Mouse (Mus musculus) MEL (cell line): ENCODE measurements around the gene Prss54. TPM values are rescaled to one million over a fixed set of nuclear protein-coding genes. Genes with fewer than 3 reads are reported as not detected.

ENCODE experiments used
- DNase-seq: peaks from one replicate; pipeline ENCODE4 v3.0.0; 2011; ENCODE audit warnings: low read depth, low spot score
- H3K27ac ChIP-seq: 2 replicates; pipeline ENCODE4 v1.5.1; 2012; ENCODE audit warnings: low read depth, mild to moderate bottlenecking, control low read depth, low read length, moderate library complexity; ENCODE audit not compliant: control insufficient read depth
- H3K27me3 ChIP-seq, 2 experiments: fragments of 150-350 bp in 1 of 2; sonication (generic) in 1 of 2; 2 replicates each; pipeline ENCODE4 v1.6.1; 2012; ENCODE audit warnings: low read length in 2 of 2, mild to moderate bottlenecking in 2 of 2, improper control_type of control experiment in 1 of 2, moderate library complexity in 1 of 2; ENCODE audit not compliant: insufficient read depth in 2 of 2, control insufficient read depth in 1 of 2
- H3K36me3 ChIP-seq, 2 experiments: 2 replicates each; pipeline ENCODE4 v1.6.1; 2012 to 2014; ENCODE audit warnings: low read length in 2 of 2, improper control_type of control experiment in 1 of 2, inconsistent platforms in 1 of 2, mild to moderate bottlenecking in 1 of 2; ENCODE audit not compliant: insufficient read depth in 2 of 2, control insufficient read depth in 1 of 2
- H3K4me1 ChIP-seq, 2 experiments: fragments of 150-350 bp in 1 of 2; sonication (generic) in 1 of 2; 2 replicates each; pipeline ENCODE4 v1.6.1; 2012; ENCODE audit warnings: low read length in 2 of 2, improper control_type of control experiment in 1 of 2, mild to moderate bottlenecking in 1 of 2; ENCODE audit not compliant: insufficient read depth in 2 of 2, control insufficient read depth in 1 of 2
- H3K4me3 ChIP-seq, 2 experiments: fragments of 150-350 bp in 1 of 2; sonication (generic) in 1 of 2; 2 replicates each; pipeline ENCODE4 v1.5.1; 2012; ENCODE audit warnings: low read depth in 2 of 2, low read length in 2 of 2, mild to moderate bottlenecking in 2 of 2, moderate library complexity in 2 of 2, control low read depth in 1 of 2, improper control_type of control experiment in 1 of 2; ENCODE audit not compliant: control insufficient read depth in 1 of 2, insufficient read depth in 1 of 2
- H3K79me2 ChIP-seq: 2 replicates; pipeline ENCODE4 v1.6.1; 2012; ENCODE audit warnings: mild to moderate bottlenecking, low read length, moderate library complexity; ENCODE audit not compliant: control insufficient read depth, poor library complexity, insufficient read depth
- H3K9ac ChIP-seq: 2 replicates; pipeline ENCODE4 v1.6.1; 2012; ENCODE audit warnings: low read depth, mild to moderate bottlenecking, control low read depth, low read length, moderate library complexity; ENCODE audit not compliant: control insufficient read depth, poor library complexity, severe bottlenecking
- H3K9me3 ChIP-seq: fragments of 150-350 bp; sonication (generic); replicated peaks from 2 replicates; pipeline ENCODE4 v1.6.1; 2012; ENCODE audit warnings: mild to moderate bottlenecking, low read length, improper control_type of control experiment, moderate library complexity; ENCODE audit not compliant: insufficient read depth
- CHD2 ChIP-seq: IDR thresholded peaks from 2 replicates; pipeline ENCODE4 v1.6.1; 2011; ENCODE audit warnings: low read length, improper control_type of control experiment
- E2F4 ChIP-seq: IDR thresholded peaks from 2 replicates; pipeline ENCODE4 v1.6.1; 2011; ENCODE audit warnings: low read depth, low read length, improper control_type of control experiment, borderline replicate concordance
- ELF1 ChIP-seq: IDR thresholded peaks from 2 replicates; pipeline ENCODE4 v1.6.1; 2014; ENCODE audit warnings: low read depth, mild to moderate bottlenecking, inconsistent platforms, low read length, improper control_type of control experiment, moderate library complexity
- EP300 ChIP-seq, 2 experiments: IDR thresholded peaks; 2 replicates each; pipeline ENCODE4 v1.6.1; 2011; ENCODE audit warnings: improper control_type of control experiment in 2 of 2, low read length in 2 of 2, low read depth in 1 of 2, mild to moderate bottlenecking in 1 of 2
- GATA1 ChIP-seq: IDR thresholded peaks from 2 replicates; pipeline ENCODE4 v1.6.1; 2011; ENCODE audit warnings: low read depth, low read length, improper control_type of control experiment
- HCFC1 ChIP-seq: IDR thresholded peaks from 2 replicates; pipeline ENCODE4 v1.6.1; 2012; ENCODE audit warnings: low read depth, mild to moderate bottlenecking, inconsistent platforms, low read length, improper control_type of control experiment, moderate library complexity
- JUND ChIP-seq: IDR thresholded peaks from 2 replicates; pipeline ENCODE4 v1.6.1; 2011; ENCODE audit warnings: low read depth, mild to moderate bottlenecking, improper control_type of control experiment, low read length
- MAZ ChIP-seq: IDR thresholded peaks from 2 replicates; pipeline ENCODE4 v1.6.1; 2012; ENCODE audit warnings: low read depth, mild to moderate bottlenecking, inconsistent platforms, low read length, improper control_type of control experiment
- MEF2A ChIP-seq: IDR thresholded peaks from 2 replicates; pipeline ENCODE4 v1.6.1; 2014; ENCODE audit warnings: low read depth, mild to moderate bottlenecking, inconsistent platforms, low read length, improper control_type of control experiment; ENCODE audit not compliant: poor library complexity, insufficient replicate concordance, severe bottlenecking; ENCODE audit errors: extremely low read depth
- MXI1 ChIP-seq: IDR thresholded peaks from 2 replicates; pipeline ENCODE4 v1.6.1; 2011; ENCODE audit warnings: mild to moderate bottlenecking, low read depth, low read length, improper control_type of control experiment
- MYB ChIP-seq: IDR thresholded peaks from 2 replicates; pipeline ENCODE4 v1.6.1; 2011; ENCODE audit warnings: mild to moderate bottlenecking, low read depth, low read length, improper control_type of control experiment
- POLR2A ChIP-seq, 2 experiments: IDR thresholded peaks; 2 replicates each; pipeline ENCODE4 v1.6.1; 2011 to 2012; ENCODE audit warnings: low read length in 2 of 2, mild to moderate bottlenecking in 2 of 2, control low read depth in 1 of 2, improper control_type of control experiment in 1 of 2, low read depth in 1 of 2, moderate library complexity in 1 of 2; ENCODE audit not compliant: control insufficient read depth in 1 of 2, insufficient read depth in 1 of 2, poor library complexity in 1 of 2
- POLR2AphosphoS2 ChIP-seq: IDR thresholded peaks from 2 replicates; pipeline ENCODE4 v1.6.1; 2011; ENCODE audit warnings: low read length, improper control_type of control experiment
- POLR2AphosphoS5 ChIP-seq: IDR thresholded peaks from 2 replicates; pipeline ENCODE4 v1.6.1; 2012; ENCODE audit warnings: low read depth, borderline replicate concordance, mild to moderate bottlenecking, inconsistent platforms, low read length, moderate library complexity, mixed read lengths
- SMC3 ChIP-seq: IDR thresholded peaks from 2 replicates; pipeline ENCODE4 v1.6.1; 2011; ENCODE audit warnings: low read depth, low read length, improper control_type of control experiment
- TBP ChIP-seq: IDR thresholded peaks from 2 replicates; pipeline ENCODE4 v1.8.0; 2011; ENCODE audit warnings: low read depth, low read length, improper control_type of control experiment
- TCF12 ChIP-seq: IDR thresholded peaks from 2 replicates; pipeline ENCODE4 v1.6.1; 2014; ENCODE audit warnings: low read depth, mild to moderate bottlenecking, inconsistent platforms, low read length, improper control_type of control experiment, moderate library complexity
- ZMIZ1 ChIP-seq: IDR thresholded peaks from 2 replicates; pipeline ENCODE4 v1.6.1; 2012; ENCODE audit warnings: low read depth, mild to moderate bottlenecking, inconsistent platforms, low read length, improper control_type of control experiment, moderate library complexity
- polyA plus RNA-seq, 2 experiments: library from polyadenylated mRNA; stranded (reverse) in 1 of 2; unstranded in 1 of 2; fragments of >175 nt in 1 of 2; fragments of >200 nt in 1 of 2; gene quantifications; 2 replicates each; pipeline versions ENCODE4 v1.2.1 to v1.2.4; 2012; ENCODE audit warnings: low replicate concordance in 2 of 2, low read depth in 1 of 2; ENCODE audit not compliant: insufficient read length in 2 of 2, insufficient read depth in 1 of 2, missing spikeins in 1 of 2
- total RNA-seq: library from RNA; depleted of rRNA; stranded (reverse); fragments of 300-350 nt; gene quantifications from 2 replicates; pipeline ENCODE4 v1.2.3, GENCODE M21; 2012

Prss54 gene
- total and polyA plus RNA-seq, 3 experiments = not detected

DNA sequence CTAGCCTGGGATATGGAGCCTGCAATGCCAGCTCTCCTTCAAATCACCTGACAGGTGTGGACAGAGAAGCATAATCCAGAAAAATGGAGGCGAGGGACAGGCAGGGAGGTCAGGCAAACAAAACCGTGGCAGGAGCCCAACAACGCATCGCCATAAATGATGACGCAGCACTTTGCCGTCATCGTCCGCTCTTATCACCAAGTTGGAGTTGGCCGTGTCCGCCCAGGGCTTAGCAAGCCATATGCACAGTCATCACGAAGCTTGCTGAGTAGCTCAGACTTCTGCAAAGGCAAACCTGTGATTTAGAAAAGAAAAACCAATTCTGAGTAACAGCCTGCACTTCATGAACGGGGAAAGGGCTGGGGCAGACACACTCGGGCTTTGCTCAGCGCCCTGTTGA is 34.6 kb upstream of the Prss54 start (continued):
- 0 out of 2 replicates have a peak, but pooled peaks have one; percentile 13 for TF ChIP-seq TCF12
- TF ChIP-seq MAZ = no peak
- no peak for TF ChIP-seq ZMIZ1
- TF ChIP-seq JUND = no peak
- TF ChIP-seq SMC3 = no peak
- TF ChIP-seq EP300 (IDR thresholded peaks at IDR 0.05; ENCODE audit: low read depth in 1 of 2, low read length in 2 of 2) = no peak
- TF ChIP-seq MYB = no peak
- TF ChIP-seq POLR2AphosphoS2 = no peak
- TF ChIP-seq, all 39 proteins: peak for 5

DNA sequence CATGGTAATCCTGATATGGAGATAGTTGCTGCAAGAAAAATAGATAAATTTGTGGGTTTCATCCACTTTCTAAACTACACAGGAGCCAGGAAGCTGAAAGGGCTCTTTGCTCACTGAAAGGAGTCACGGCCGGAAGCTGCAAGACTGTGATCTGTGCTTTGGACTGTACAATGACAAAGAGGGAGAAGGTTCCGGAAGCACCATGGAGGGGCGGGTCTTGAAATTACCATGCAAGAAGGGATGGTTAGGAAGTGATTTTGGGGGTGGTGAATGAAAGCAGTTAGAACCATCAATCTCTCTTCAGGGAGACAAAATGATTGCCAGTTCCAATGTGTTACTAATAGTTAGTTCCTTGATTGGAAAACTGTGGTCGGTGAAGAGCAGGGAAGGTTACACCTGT is 33.3 kb upstream of the Prss54 start:
- no peak overlapping the region for H3K27ac ChIP-seq

DNA sequence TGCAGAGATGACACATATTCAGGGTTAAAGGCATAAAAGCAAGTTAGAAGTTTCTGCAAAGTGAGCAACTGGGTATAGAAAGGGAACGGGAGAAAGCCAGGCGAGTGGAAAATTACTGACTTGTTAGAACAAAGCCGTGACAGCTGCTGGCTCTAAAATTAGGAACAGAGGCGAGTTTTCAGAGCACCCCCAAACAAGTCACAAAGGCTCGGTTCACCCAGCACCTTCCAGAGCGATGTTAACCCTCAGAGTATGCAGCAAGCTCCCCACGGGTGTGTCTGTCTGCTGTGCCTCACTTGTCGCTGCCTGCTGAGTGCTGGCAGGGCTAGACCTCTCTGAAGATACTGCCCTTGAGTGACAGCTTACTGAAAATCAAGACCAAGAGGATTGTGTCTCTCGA is 31.1 kb upstream of the Prss54 start:
- Histone ChIP-seq H3K36me3 (no peaks in the 10 kb centered on the region), H3K9me3 (no peaks in the 10 kb centered on the region), H3K79me2 (no peaks in the 10 kb centered on the region), H3K27ac (no peak overlapping the region), H3K27me3 (no peaks in the 10 kb centered on the region; a peak in 1 of 4 replicates), H3K4me1 (peaks cover 0 to 10% of the 10 kb centered on the region in 2 experiments; a peak in 2 of 4 replicates), H3K9ac (peak overlapping the region; percentile 37), H3K4me3 (peak overlapping the region; percentile 15 to 42)
- peak; percentile 30 for DNase-seq
- TF ChIP-seq POLR2AphosphoS5 (no peak), MXI1 (no peak), POLR2AphosphoS2 (no peak), MEF2A (no peak), E2F4 (no peak), CHD2 (no peak)

More for the DNA sequence above, 33.3 kb upstream of the Prss54 start:
- no peaks in the 10 kb centered on the region for H3K9me3 ChIP-seq
- no peak overlapping the region for H3K4me3 ChIP-seq
- TF ChIP-seq ELF1 (no peak), GATA1 (no peak), HCFC1 (no peak), POLR2A (IDR thresholded peaks at IDR 0.05; ENCODE audit: control insufficient read depth in 1 of 2, insufficient read depth in 1 of 2, low read depth in 1 of 2, low read length in 2 of 2, poor library complexity in 1 of 2) (no peak), TBP (no peak)
- TF ChIP-seq, all 39 proteins: peak for 0
- Histone ChIP-seq H3K79me2 (no peaks in the 10 kb centered on the region), H3K36me3 (no peaks in the 10 kb centered on the region), H3K27me3 (peaks cover 0 to 4% of the 10 kb centered on the region in 2 experiments; a peak in 2 of 4 replicates), H3K4me1 (peaks cover 0 to 10% of the 10 kb centered on the region in 2 experiments; a peak in 2 of 4 replicates), H3K9ac (no peak overlapping the region)
- no peak for DNase-seq
